Mouse (Mus musculus): ENCODE measurements around the gene Ccdc85c. TPM values are rescaled to one million over a fixed set of nuclear protein-coding genes. Genes with fewer than 3 reads are reported as not detected.

The Ccdc85c gene
- total and polyA plus RNA-seq, 2 experiments from 2014 or later = 19.9 to 89.6 TPM

GRCm38 (mm10) chr12:108242243-108242745 is 32.9 kb downstream of the Ccdc85c start:
- Histone ChIP-seq H3K4me2 (ENCODE audit: low read depth, low read length, poor library complexity, severe bottlenecking) (no peak overlapping the region), H3K27ac (ENCODE audit: low read depth, low read length) (no peak overlapping the region), H3K27me3 (ENCODE audit: insufficient read depth, low read length) (no peaks in the 10 kb centered on the region), H3K9me3 (ENCODE audit: low read length) (no peaks in the 10 kb centered on the region), H3K36me3 (ENCODE audit: insufficient read depth, low read length) (no peaks in the 10 kb centered on the region), H3K9ac (replicated peaks; ENCODE audit: low read length, poor library complexity, severe bottlenecking) (no peak overlapping the region), H3K4me3 (ENCODE audit: low read depth, low read length) (no peak overlapping the region), H3K4me1 (ENCODE audit: insufficient read depth, low read length) (peaks cover 45% of the 10 kb centered on the region)
- 33% methylated on average over 20 of the region's 20 CpGs for WGBS
- DNase-seq (ENCODE audit: low spot score) (no peak), ATAC-seq (ENCODE audit: low FRiP score) (no peak)
- TF ChIP-seq CTCF (IDR thresholded peaks at IDR 0.05) = no peak

- DNase-seq (ENCODE audit: low spot score) (peak; percentile 60), ATAC-seq (ENCODE audit: low FRiP score) (no peak)
- no peak overlapping the region for H3K27ac ChIP-seq (ENCODE audit: low read depth, low read length)
- no peak overlapping the region for H3K4me3 ChIP-seq (ENCODE audit: low read depth, low read length)
- WGBS = 32% methylated on average over 6 of the region's 6 CpGs
- TF ChIP-seq CTCF (IDR thresholded peaks at IDR 0.05) = peak; percentile 21; the same call in 1 of the 2 replicates
- no peaks in the 10 kb centered on the region for H3K27me3 ChIP-seq (ENCODE audit: insufficient read depth, low read length)
- H3K4me1 ChIP-seq (ENCODE audit: insufficient read depth, low read length) = peaks cover 45% of the 10 kb centered on the region
- H3K9ac ChIP-seq (replicated peaks; ENCODE audit: low read length, poor library complexity, severe bottlenecking) = peak overlapping the region; percentile 19; the same call in 1 of the 2 replicates
- no peak overlapping the region for H3K4me2 ChIP-seq (ENCODE audit: low read depth, low read length, poor library complexity, severe bottlenecking)
- no peaks in the 10 kb centered on the region for H3K9me3 ChIP-seq (ENCODE audit: low read length)
- no peaks in the 10 kb centered on the region for H3K36me3 ChIP-seq (ENCODE audit: insufficient read depth, low read length)
Observed at GRCm38 (mm10) chr12:108241626-108242025, 33.6 kb downstream of the Ccdc85c start.

GRCm38 (mm10) chr12:108240953-108241588 is 34.2 kb downstream of the Ccdc85c start:
- Histone ChIP-seq H3K4me1 (ENCODE audit: insufficient read depth, low read length) (peaks cover 45% of the 10 kb centered on the region), H3K9me3 (ENCODE audit: low read length) (no peaks in the 10 kb centered on the region), H3K27ac (ENCODE audit: low read depth, low read length) (no peak overlapping the region), H3K4me3 (ENCODE audit: low read depth, low read length) (no peak overlapping the region), H3K27me3 (ENCODE audit: insufficient read depth, low read length) (no peaks in the 10 kb centered on the region), H3K36me3 (ENCODE audit: insufficient read depth, low read length) (no peaks in the 10 kb centered on the region), H3K9ac (replicated peaks; ENCODE audit: low read length, poor library complexity, severe bottlenecking) (peak overlapping the region; percentile 19; the same call in 1 of the 2 replicates), H3K4me2 (ENCODE audit: low read depth, low read length, poor library complexity, severe bottlenecking) (peak overlapping the region; percentile 24; the same call in 1 of the 2 replicates)
- peak; percentile 35; the same call in 1 of the 2 replicates for TF ChIP-seq CTCF (IDR thresholded peaks at IDR 0.05)
- peak; percentile 31; the same call in 1 of the 2 replicates for ATAC-seq (ENCODE audit: low FRiP score)
- peak; percentile 75 for DNase-seq (ENCODE audit: low spot score)
- 13% methylated on average over 17 of the region's 21 CpGs for WGBS

GRCm38 (mm10) chr12:108240401-108240890 is 34.8 kb downstream of the Ccdc85c start:
- Histone ChIP-seq H3K4me3 (ENCODE audit: low read depth, low read length) (no peak overlapping the region), H3K27ac (ENCODE audit: low read depth, low read length) (no peak overlapping the region), H3K27me3 (ENCODE audit: insufficient read depth, low read length) (no peaks in the 10 kb centered on the region), H3K4me1 (ENCODE audit: insufficient read depth, low read length) (peaks cover 42% of the 10 kb centered on the region), H3K9ac (replicated peaks; ENCODE audit: low read length, poor library complexity, severe bottlenecking) (no peak overlapping the region), H3K4me2 (ENCODE audit: low read depth, low read length, poor library complexity, severe bottlenecking) (peak overlapping the region; percentile 24; the same call in 1 of the 2 replicates), H3K9me3 (ENCODE audit: low read length) (no peaks in the 10 kb centered on the region), H3K36me3 (ENCODE audit: insufficient read depth, low read length) (no peaks in the 10 kb centered on the region)
- no peak for DNase-seq (ENCODE audit: low spot score)
- ATAC-seq (ENCODE audit: low FRiP score) = no peak; the same call in 1 of the 2 replicates
- no peak for TF ChIP-seq CTCF (IDR thresholded peaks at IDR 0.05)
- 56% methylated on average over 13 of the region's 13 CpGs for WGBS

GRCm38 (mm10) chr12:108239441-108239840 is 35.8 kb downstream of the Ccdc85c start:
- Histone ChIP-seq H3K9me3 (ENCODE audit: low read length) (no peaks in the 10 kb centered on the region), H3K27ac (ENCODE audit: low read depth, low read length) (peak overlapping the region; percentile 43; the same call in 1 of the 2 replicates), H3K36me3 (ENCODE audit: insufficient read depth, low read length) (no peaks in the 10 kb centered on the region), H3K4me1 (ENCODE audit: insufficient read depth, low read length) (peaks cover 32% of the 10 kb centered on the region), H3K4me2 (ENCODE audit: low read depth, low read length, poor library complexity, severe bottlenecking) (peak overlapping the region; percentile 6; the same call in 1 of the 2 replicates), H3K4me3 (ENCODE audit: low read depth, low read length) (no peak overlapping the region), H3K9ac (replicated peaks; ENCODE audit: low read length, poor library complexity, severe bottlenecking) (no peak overlapping the region), H3K27me3 (ENCODE audit: insufficient read depth, low read length) (no peaks in the 10 kb centered on the region)
- DNase-seq (ENCODE audit: low spot score) = peak; percentile 89
- WGBS = 34% methylated on average over 5 of the region's 5 CpGs
- peak; percentile 33 for ATAC-seq (ENCODE audit: low FRiP score)
- TF ChIP-seq CTCF (IDR thresholded peaks at IDR 0.05) = no peak
